Mouse (Mus musculus): ENCODE data around the gene Sik2. TPM values are rescaled to one million over a fixed set of nuclear protein-coding genes. Genes with fewer than 3 reads are reported as not detected.

The Sik2 gene
- total RNA-seq, 4 experiments from 2014 or later = 22.2 to 28.0 (median 23.6) TPM

Other genes with a start within 250 kb of the Sik2 start
- gene Fdxacb1, start 240.8 kb downstream of the Sik2 start, total RNA-seq (2022) = 1 to 10 TPM; 4.9 to 6.9 (median 5.1) TPM
- 10 to 100 TPM in 3 of 4 experiments, 1 to 10 TPM in 1; 8.2 to 12.5 (median 11.4) TPM for gene Alg9, start 234.1 kb downstream of the Sik2 start, total RNA-seq (2022)
- 10 to 100 TPM; 12.0 to 15.6 (median 13.6) TPM for gene 1110032A03Rik, start 233.6 kb downstream of the Sik2 start, total RNA-seq (2022)
- gene Ppp2r1b, start 163.8 kb downstream of the Sik2 start, total RNA-seq (2022) = 10 to 100 TPM in 2 of 4 experiments, 1 to 10 TPM in 2; 6.5 to 11.8 (median 9.8) TPM
- not detected for gene Btg4, start 51.8 kb upstream of the Sik2 start, total RNA-seq (2022)
- gene Layn, start 68.0 kb upstream of the Sik2 start, total RNA-seq (2022) = 1 to 10 TPM; 5.0 to 5.5 (median 5.2) TPM
- not detected for gene 4833427G06Rik, start 93.0 kb upstream of the Sik2 start, total RNA-seq (2022)
- gene Gm32742, start 156.4 kb upstream of the Sik2 start, total RNA-seq (2022) = not detected
- gene Pou2af1, start 204.6 kb upstream of the Sik2 start, total RNA-seq (2022) = under 1 TPM; 0.25 to 0.63 (median 0.39) TPM

All from heart, adult 8-10 months (tissue).